Mouse (Mus musculus): ENCODE measurements around the gene Ttc28. TPM values are rescaled to one million over a fixed set of nuclear protein-coding genes. Genes with fewer than 3 reads are reported as not detected.

Gene Ttc28
- polyA plus RNA-seq, 1 experiment from 2014 or later, result 5.7 TPM

GRCm38 (mm10) chr5:111141139-111141885, 261.7 kb downstream of the Ttc28 start:
- WGBS, result 69% methylated on average over 20 of the region's 20 CpGs
- no peak overlapping the region for H3K27ac ChIP-seq (ENCODE audit: low read depth, low read length)
- H3K4me1 ChIP-seq (replicated peaks; ENCODE audit: control insufficient read depth, insufficient read depth, low read length), result peaks cover 23% of the 10 kb centered on the region
- DNase-seq (ENCODE audit: low spot score) (no peak), ATAC-seq (replicated peaks; ENCODE audit: low FRiP score) (no peak)
- no peak overlapping the region for H3K4me2 ChIP-seq
- H3K36me3 ChIP-seq (ENCODE audit: control insufficient read depth, insufficient read depth, low read length), result no peaks in the 10 kb centered on the region
- no peak overlapping the region for H3K9ac ChIP-seq (ENCODE audit: low read depth, low read length)
- no peaks in the 10 kb centered on the region for H3K27me3 ChIP-seq (replicated peaks; ENCODE audit: control insufficient read depth, insufficient read depth, low read length)
- no peaks in the 10 kb centered on the region for H3K9me3 ChIP-seq (ENCODE audit: control insufficient read depth, low read length)
- H3K4me3 ChIP-seq (ENCODE audit: low read depth, low read length), result no peak overlapping the region

- H3K4me2 ChIP-seq, result no peak overlapping the region
- ATAC-seq (replicated peaks; ENCODE audit: low FRiP score), result no peak
- H3K27me3 ChIP-seq (replicated peaks; ENCODE audit: control insufficient read depth, insufficient read depth, low read length), result no peaks in the 10 kb centered on the region
- no peak overlapping the region for H3K4me3 ChIP-seq (ENCODE audit: low read depth, low read length)
- no peak overlapping the region for H3K27ac ChIP-seq (ENCODE audit: low read depth, low read length)
- H3K36me3 ChIP-seq (ENCODE audit: control insufficient read depth, insufficient read depth, low read length), result no peaks in the 10 kb centered on the region
- H3K9ac ChIP-seq (ENCODE audit: low read depth, low read length), result no peak overlapping the region
- H3K9me3 ChIP-seq (ENCODE audit: control insufficient read depth, low read length), result no peaks in the 10 kb centered on the region
- peaks cover 18% of the 10 kb centered on the region for H3K4me1 ChIP-seq (replicated peaks; ENCODE audit: control insufficient read depth, insufficient read depth, low read length)
- DNase-seq (ENCODE audit: low spot score), result no peak
- 69% methylated on average over 4 of the region's 4 CpGs for WGBS
Measured at GRCm38 (mm10) chr5:111142837-111143236, 263.2 kb downstream of the Ttc28 start.

- H3K9ac ChIP-seq (ENCODE audit: low read depth, low read length), result no peak overlapping the region
- H3K4me1 ChIP-seq (replicated peaks; ENCODE audit: control insufficient read depth, insufficient read depth, low read length), result peaks cover 6% of the 10 kb centered on the region
- ATAC-seq (replicated peaks; ENCODE audit: low FRiP score) (no peak), DNase-seq (ENCODE audit: low spot score) (no peak)
- WGBS, result 88% methylated on average over 7 of the region's 7 CpGs
- no peak overlapping the region for H3K4me2 ChIP-seq
- H3K27ac ChIP-seq (ENCODE audit: low read depth, low read length), result no peak overlapping the region
- H3K27me3 ChIP-seq (replicated peaks; ENCODE audit: control insufficient read depth, insufficient read depth, low read length), result no peaks in the 10 kb centered on the region
- no peaks in the 10 kb centered on the region for H3K9me3 ChIP-seq (ENCODE audit: control insufficient read depth, low read length)
- no peak overlapping the region for H3K4me3 ChIP-seq (ENCODE audit: low read depth, low read length)
- no peaks in the 10 kb centered on the region for H3K36me3 ChIP-seq (ENCODE audit: control insufficient read depth, insufficient read depth, low read length)
Measured at GRCm38 (mm10) chr5:111144411-111144810, 264.8 kb downstream of the Ttc28 start.

GRCm38 (mm10) chr5:111150581-111150980, 271.0 kb downstream of the Ttc28 start:
- no peak overlapping the region for H3K9ac ChIP-seq (ENCODE audit: low read depth, low read length)
- WGBS, result 90% methylated on average over 14 of the region's 14 CpGs
- no peaks in the 10 kb centered on the region for H3K27me3 ChIP-seq (replicated peaks; ENCODE audit: control insufficient read depth, insufficient read depth, low read length)
- DNase-seq (ENCODE audit: low spot score), result no peak
- H3K27ac ChIP-seq (ENCODE audit: low read depth, low read length), result no peak overlapping the region
- no peak overlapping the region for H3K4me2 ChIP-seq
- H3K9me3 ChIP-seq (ENCODE audit: control insufficient read depth, low read length), result no peaks in the 10 kb centered on the region
- H3K4me1 ChIP-seq (replicated peaks; ENCODE audit: control insufficient read depth, insufficient read depth, low read length), result 0 out of 2 replicates have a peak, but pooled peaks cover 2% of the 10 kb centered on the region
- H3K36me3 ChIP-seq (ENCODE audit: control insufficient read depth, insufficient read depth, low read length), result no peaks in the 10 kb centered on the region
- no peak for ATAC-seq (replicated peaks; ENCODE audit: low FRiP score)
- H3K4me3 ChIP-seq (ENCODE audit: low read depth, low read length), result no peak overlapping the region

- 56% methylated on average over 19 of the region's 19 CpGs for WGBS
- Histone ChIP-seq H3K4me1 (replicated peaks; ENCODE audit: control insufficient read depth, insufficient read depth, low read length) (0 out of 2 replicates have a peak, but pooled peaks cover 2% of the 10 kb centered on the region), H3K36me3 (ENCODE audit: control insufficient read depth, insufficient read depth, low read length) (no peaks in the 10 kb centered on the region), H3K27me3 (replicated peaks; ENCODE audit: control insufficient read depth, insufficient read depth, low read length) (no peaks in the 10 kb centered on the region), H3K27ac (ENCODE audit: low read depth, low read length) (no peak overlapping the region), H3K9me3 (ENCODE audit: control insufficient read depth, low read length) (no peaks in the 10 kb centered on the region), H3K4me2 (no peak overlapping the region), H3K4me3 (ENCODE audit: low read depth, low read length) (no peak overlapping the region), H3K9ac (ENCODE audit: low read depth, low read length) (no peak overlapping the region)
- ATAC-seq (replicated peaks; ENCODE audit: low FRiP score), result no peak
- DNase-seq (ENCODE audit: low spot score), result no peak
Measured at GRCm38 (mm10) chr5:111151882-111152759, 272.5 kb downstream of the Ttc28 start.

GRCm38 (mm10) chr5:111154586-111154985, 275.0 kb downstream of the Ttc28 start:
- Histone ChIP-seq H3K4me1 (replicated peaks; ENCODE audit: control insufficient read depth, insufficient read depth, low read length) (0 out of 2 replicates have a peak, but pooled peaks cover 2% of the 10 kb centered on the region), H3K27ac (ENCODE audit: low read depth, low read length) (no peak overlapping the region), H3K4me2 (no peak overlapping the region), H3K36me3 (ENCODE audit: control insufficient read depth, insufficient read depth, low read length) (no peaks in the 10 kb centered on the region), H3K27me3 (replicated peaks; ENCODE audit: control insufficient read depth, insufficient read depth, low read length) (no peaks in the 10 kb centered on the region; the same call in 1 of the 2 replicates), H3K9me3 (ENCODE audit: control insufficient read depth, low read length) (no peaks in the 10 kb centered on the region), H3K4me3 (ENCODE audit: low read depth, low read length) (no peak overlapping the region), H3K9ac (ENCODE audit: low read depth, low read length) (no peak overlapping the region)
- 61% methylated on average over 7 of the region's 7 CpGs for WGBS
- ATAC-seq (replicated peaks; ENCODE audit: low FRiP score) (no peak), DNase-seq (ENCODE audit: low spot score) (no peak)

GRCm38 (mm10) chr5:111155271-111155670, 275.7 kb downstream of the Ttc28 start:
- no peak for ATAC-seq (replicated peaks; ENCODE audit: low FRiP score)
- Histone ChIP-seq H3K9me3 (ENCODE audit: control insufficient read depth, low read length) (no peaks in the 10 kb centered on the region), H3K36me3 (ENCODE audit: control insufficient read depth, insufficient read depth, low read length) (no peaks in the 10 kb centered on the region), H3K4me2 (no peak overlapping the region), H3K9ac (ENCODE audit: low read depth, low read length) (no peak overlapping the region), H3K4me1 (replicated peaks; ENCODE audit: control insufficient read depth, insufficient read depth, low read length) (peaks cover 6% of the 10 kb centered on the region; the same call in 1 of the 2 replicates), H3K27ac (ENCODE audit: low read depth, low read length) (no peak overlapping the region), H3K27me3 (replicated peaks; ENCODE audit: control insufficient read depth, insufficient read depth, low read length) (no peaks in the 10 kb centered on the region; the same call in 1 of the 2 replicates), H3K4me3 (ENCODE audit: low read depth, low read length) (no peak overlapping the region)
- WGBS, result 84% methylated on average over 4 of the region's 4 CpGs
- no peak for DNase-seq (ENCODE audit: low spot score)

GRCm38 (mm10) chr5:111155928-111156327, 276.3 kb downstream of the Ttc28 start:
- DNase-seq (ENCODE audit: low spot score) (no peak), ATAC-seq (replicated peaks; ENCODE audit: low FRiP score) (no peak)
- WGBS, result 80% methylated on average over 12 of the region's 12 CpGs
- no peak overlapping the region for H3K27ac ChIP-seq (ENCODE audit: low read depth, low read length)
- peaks cover 7% of the 10 kb centered on the region; the same call in 1 of the 2 replicates for H3K4me1 ChIP-seq (replicated peaks; ENCODE audit: control insufficient read depth, insufficient read depth, low read length)
- no peaks in the 10 kb centered on the region for H3K9me3 ChIP-seq (ENCODE audit: control insufficient read depth, low read length)
- no peak overlapping the region for H3K4me2 ChIP-seq
- no peak overlapping the region for H3K4me3 ChIP-seq (ENCODE audit: low read depth, low read length)
- H3K9ac ChIP-seq (ENCODE audit: low read depth, low read length), result no peak overlapping the region
- no peaks in the 10 kb centered on the region; the same call in 1 of the 2 replicates for H3K27me3 ChIP-seq (replicated peaks; ENCODE audit: control insufficient read depth, insufficient read depth, low read length)
- no peaks in the 10 kb centered on the region for H3K36me3 ChIP-seq (ENCODE audit: control insufficient read depth, insufficient read depth, low read length)

Measured in liver, embryonic 11.5 days (tissue).